Mouse (Mus musculus) midbrain, embryonic 14.5 days (tissue): ENCODE data around the gene Mocs1. TPM values are rescaled to one million over a fixed set of nuclear protein-coding genes. Genes with fewer than 3 reads are reported as not detected.

Source experiments
- ATAC-seq: fragments of 200-750 bp; cut with Nextera tagmentation; 2 replicates; pipeline ENCODE4 v1.8.0; 2017; ENCODE audit warnings: moderate number of reproducible peaks, moderate library complexity; ENCODE audit not compliant: low FRiP score, low TSS enrichment
- DNase-seq: peaks from one replicate; pipeline ENCODE4 v3.0.0-alpha.2; 2015
- H3K27ac ChIP-seq: fragments of 300-500 bp; sonication (generic); replicated peaks from 2 replicates; pipeline ENCODE4 v1.5.1; 2014; ENCODE audit warnings: mild to moderate bottlenecking, low read depth, low read length, moderate library complexity
- H3K27me3 ChIP-seq: fragments of 300-500 bp; sonication (generic); 2 replicates; pipeline ENCODE4 v1.6.1; 2014; ENCODE audit warnings: low read length, control low read depth, mixed read lengths; ENCODE audit not compliant: control insufficient read depth, insufficient read depth
- H3K36me3 ChIP-seq: fragments of 300-500 bp; sonication (generic); 2 replicates; pipeline ENCODE4 v1.6.1; 2014; ENCODE audit warnings: low read length, control low read depth; ENCODE audit not compliant: control insufficient read depth, insufficient read depth
- H3K4me1 ChIP-seq: fragments of 300-500 bp; sonication (generic); 2 replicates; pipeline ENCODE4 v1.6.1; 2014; ENCODE audit warnings: mild to moderate bottlenecking, antibody characterized with exemption, low read length, control low read depth; ENCODE audit not compliant: control insufficient read depth, insufficient read depth
- H3K4me2 ChIP-seq: fragments of 300-500 bp; sonication (generic); 2 replicates; pipeline ENCODE4 v1.6.1; 2014; ENCODE audit warnings: mild to moderate bottlenecking, low read length, moderate library complexity
- H3K4me3 ChIP-seq: fragments of 300-500 bp; sonication (generic); replicated peaks from 2 replicates; pipeline ENCODE4 v1.5.1; 2014; ENCODE audit warnings: low read depth, low read length
- H3K9ac ChIP-seq: fragments of 300-500 bp; sonication (generic); replicated peaks from 2 replicates; pipeline ENCODE4 v1.6.1; 2014; ENCODE audit warnings: mild to moderate bottlenecking, low read length, moderate library complexity
- H3K9me3 ChIP-seq: fragments of 300-500 bp; sonication (generic); 2 replicates; pipeline ENCODE4 v1.6.1; 2016; ENCODE audit warnings: low read length, control low read depth, mixed read lengths; ENCODE audit not compliant: control insufficient read depth
- WGBS: fragments of 180-500 bp; shearing (Covaris S2); extraction: QIAGEN DNeasy Blood & Tissue Kit; methylation state at CpG from one replicate; pipeline ENCODE4 v1.1.7; 2014; 5-methylcytosine and 5-hydroxymethylcytosine counted together
- polyA plus RNA-seq: library from polyadenylated mRNA; unstranded; fragments of >200 nt; fragmentation: Nextera tagmentation; extraction: Ambion mirVana; gene quantifications from 2 replicates; pipeline ENCODE4 v1.2.1, GENCODE M21; 2014

Gene Mocs1
- polyA plus RNA-seq, 1 experiment from 2014 or later: 4.0 TPM

- H3K4me2 ChIP-seq: peak overlapping the region; percentile 90
- peak overlapping the region; percentile 72 for H3K4me3 ChIP-seq
- WGBS: 72% methylated on average over 13 of the region's 13 CpGs
- no peak overlapping the region for H3K27ac ChIP-seq
- no peaks in the 10 kb centered on the region for H3K9me3 ChIP-seq
- no peaks in the 10 kb centered on the region for H3K36me3 ChIP-seq
- ATAC-seq (no peak), DNase-seq (peak; percentile 8)
- no peaks in the 10 kb centered on the region for H3K27me3 ChIP-seq
- H3K4me1 ChIP-seq: peaks cover 9% of the 10 kb centered on the region; the same call in 1 of the 2 replicates
- H3K9ac ChIP-seq: peak overlapping the region; percentile 93
Measured at GRCm38 (mm10) chr17:49428751-49429415, 721 bp downstream of the Mocs1 start.

GRCm38 (mm10) chr17:49429471-49430129 is 1.4 kb downstream of the Mocs1 start:
- Histone ChIP-seq H3K36me3 (no peaks in the 10 kb centered on the region), H3K9ac (no peak overlapping the region), H3K4me1 (peaks cover 9% of the 10 kb centered on the region; the same call in 1 of the 2 replicates), H3K4me2 (no peak overlapping the region), H3K27me3 (no peaks in the 10 kb centered on the region), H3K4me3 (no peak overlapping the region), H3K9me3 (no peaks in the 10 kb centered on the region), H3K27ac (no peak overlapping the region)
- ATAC-seq: no peak
- DNase-seq: no peak
- WGBS: 96% methylated on average over 6 of the region's 6 CpGs

- Histone ChIP-seq H3K27me3 (no peaks in the 10 kb centered on the region), H3K4me2 (no peak overlapping the region), H3K9me3 (no peaks in the 10 kb centered on the region), H3K9ac (no peak overlapping the region), H3K36me3 (peaks cover 3% of the 10 kb centered on the region; the same call in 1 of the 2 replicates), H3K4me1 (peaks cover 9% of the 10 kb centered on the region; the same call in 1 of the 2 replicates), H3K27ac (no peak overlapping the region), H3K4me3 (no peak overlapping the region)
- ATAC-seq: no peak
- no peak for DNase-seq
- WGBS: 92% methylated on average over 6 of the region's 6 CpGs
Measured at GRCm38 (mm10) chr17:49430136-49430535, 2.0 kb downstream of the Mocs1 start.

GRCm38 (mm10) chr17:49431176-49431575 is 3.0 kb downstream of the Mocs1 start:
- Histone ChIP-seq H3K9ac (no peak overlapping the region), H3K9me3 (no peaks in the 10 kb centered on the region), H3K4me3 (no peak overlapping the region), H3K36me3 (peaks cover 6% of the 10 kb centered on the region; the same call in 1 of the 2 replicates), H3K4me1 (peaks cover 9% of the 10 kb centered on the region; the same call in 1 of the 2 replicates), H3K27me3 (no peaks in the 10 kb centered on the region), H3K4me2 (no peak overlapping the region), H3K27ac (no peak overlapping the region)
- 94% methylated on average over 6 of the region's 6 CpGs for WGBS
- ATAC-seq (no peak), DNase-seq (no peak)

- 92% methylated on average over 4 of the region's 4 CpGs for WGBS
- Histone ChIP-seq H3K27ac (no peak overlapping the region), H3K4me1 (peaks cover 9% of the 10 kb centered on the region; the same call in 1 of the 2 replicates), H3K4me3 (no peak overlapping the region), H3K9me3 (no peaks in the 10 kb centered on the region), H3K9ac (no peak overlapping the region), H3K36me3 (peaks cover 6% of the 10 kb centered on the region; the same call in 1 of the 2 replicates), H3K27me3 (no peaks in the 10 kb centered on the region), H3K4me2 (no peak overlapping the region)
- ATAC-seq: no peak
- no peak for DNase-seq
Measured at GRCm38 (mm10) chr17:49432071-49432711, 4.0 kb downstream of the Mocs1 start.

- H3K4me2 ChIP-seq: no peak overlapping the region
- DNase-seq (no peak), ATAC-seq (no peak)
- no peak overlapping the region for H3K27ac ChIP-seq
- H3K36me3 ChIP-seq: peaks cover 6% of the 10 kb centered on the region; the same call in 1 of the 2 replicates
- 95% methylated on average over 6 of the region's 6 CpGs for WGBS
- no peaks in the 10 kb centered on the region for H3K27me3 ChIP-seq
- no peaks in the 10 kb centered on the region for H3K9me3 ChIP-seq
- H3K4me1 ChIP-seq: peaks cover 9% of the 10 kb centered on the region; the same call in 1 of the 2 replicates
- H3K4me3 ChIP-seq: no peak overlapping the region
- no peak overlapping the region for H3K9ac ChIP-seq
Measured at GRCm38 (mm10) chr17:49433071-49433470, 4.9 kb downstream of the Mocs1 start.

GRCm38 (mm10) chr17:49434236-49434635 is 6.1 kb downstream of the Mocs1 start:
- Histone ChIP-seq H3K9ac (no peak overlapping the region), H3K4me3 (no peak overlapping the region), H3K9me3 (no peaks in the 10 kb centered on the region), H3K36me3 (peaks cover 6% of the 10 kb centered on the region; the same call in 1 of the 2 replicates), H3K4me1 (peaks cover 4% of the 10 kb centered on the region; the same call in 1 of the 2 replicates), H3K27ac (no peak overlapping the region), H3K4me2 (no peak overlapping the region), H3K27me3 (no peaks in the 10 kb centered on the region)
- no peak for ATAC-seq
- DNase-seq: no peak
- 66% methylated on average over 6 of the region's 6 CpGs for WGBS

- no peaks in the 10 kb centered on the region for H3K4me1 ChIP-seq
- H3K36me3 ChIP-seq: peaks cover 6% of the 10 kb centered on the region; the same call in 1 of the 2 replicates
- ATAC-seq: no peak
- H3K9ac ChIP-seq: no peak overlapping the region
- no peaks in the 10 kb centered on the region for H3K27me3 ChIP-seq
- H3K27ac ChIP-seq: no peak overlapping the region
- no peak for DNase-seq
- no peak overlapping the region for H3K4me3 ChIP-seq
- H3K9me3 ChIP-seq: no peaks in the 10 kb centered on the region
- 93% methylated on average over 10 of the region's 10 CpGs for WGBS
- no peak overlapping the region for H3K4me2 ChIP-seq
Measured at GRCm38 (mm10) chr17:49435081-49435480, 6.9 kb downstream of the Mocs1 start.
